ENCODE assay signal across 19 mouse cellular contexts in genomic region chr4:61976159-61976558, GRCm38 (mm10).
"Had no signal": no experiment of that assay in that cellular context is flagged by ENCODE, and none has a peak within 500 bp of the region (broad histone marks: within the 10 kb centered on the region; RNA-seq: fewer than 3 reads in every experiment).

No protein-coding gene starts in this region.

- H3K9me3 ChIP-seq: liver, embryonic 15.5 days; midbrain, embryonic 12.5 days; neural tube, embryonic 13.5 days; neural tube, embryonic 15.5 days had no signal

- H3K4me1 ChIP-seq: liver, embryonic 15.5 days; midbrain, embryonic 10.5 days; midbrain, embryonic 12.5 days; neural tube, embryonic 13.5 days; neural tube, embryonic 15.5 days had no signal

- H3K27ac ChIP-seq: liver, embryonic 15.5 days; midbrain, embryonic 10.5 days; midbrain, embryonic 12.5 days; neural tube, embryonic 13.5 days; neural tube, embryonic 15.5 days had no signal

- H3K27me3 ChIP-seq: liver, embryonic 15.5 days; midbrain, embryonic 12.5 days; neural tube, embryonic 13.5 days; neural tube, embryonic 15.5 days had no signal

- DNase-seq: lung, embryonic 14.5 days; lung, postnatal 10 days; lung, postnatal 4 days; midbrain, embryonic 14.5 days; retina, postnatal 1 day; right cerebral cortex, adult 18-20 months; right cerebral cortex, postnatal 25 days; right cerebral cortex, postnatal 4 days; spleen, adult 18-20 months; thymus, adult 18-20 months; thymus, postnatal 14 days; thymus, postnatal 36 days had no signal

- H3K36me3 ChIP-seq: liver, embryonic 15.5 days; midbrain, embryonic 10.5 days; midbrain, embryonic 12.5 days; neural tube, embryonic 13.5 days; neural tube, embryonic 15.5 days had no signal

- H3K4me3 ChIP-seq: liver, embryonic 15.5 days; midbrain, embryonic 10.5 days; midbrain, embryonic 12.5 days; myocyte; neural tube, embryonic 13.5 days; neural tube, embryonic 15.5 days had no signal

- H3K9ac ChIP-seq: liver, embryonic 15.5 days; lung, embryonic 14.5 days; midbrain, embryonic 12.5 days; neural tube, embryonic 13.5 days; neural tube, embryonic 15.5 days had no signal

- ATAC-seq: midbrain, embryonic 16.5 days had no signal

- H3K4me2 ChIP-seq: liver, embryonic 15.5 days; lung, embryonic 14.5 days; midbrain, embryonic 12.5 days; neural tube, embryonic 13.5 days; neural tube, embryonic 15.5 days had no signal
